In the genomic region with DNA sequence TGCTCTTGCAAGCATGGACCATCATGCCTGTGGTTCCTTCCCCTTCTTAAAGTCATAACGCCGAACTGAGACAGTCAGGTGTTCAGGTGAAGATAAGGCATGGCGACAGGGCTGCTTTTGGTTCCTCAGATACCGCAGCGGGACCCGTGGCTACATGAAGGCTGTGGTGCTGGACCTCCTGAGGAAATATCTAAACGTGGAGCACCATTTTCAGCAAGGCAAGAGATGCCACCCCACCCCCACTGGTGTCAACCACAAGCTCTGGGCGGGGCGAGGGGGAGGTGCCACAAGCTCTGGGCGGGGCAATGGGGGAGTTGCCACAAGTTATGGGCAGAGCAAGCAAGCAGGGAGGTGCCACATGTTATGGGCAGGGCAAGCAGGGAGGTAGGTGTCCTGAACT, we compare ENCODE assay signal across 12 mouse cellular contexts.
DNase-seq lines count a peak whose midpoint lies in the region; ATAC-seq and TF ChIP-seq lines count a peak whose summit lies in the region.
"Had no signal": no experiment of that assay in that cellular context is flagged by ENCODE, and none has a peak within 500 bp of the region (broad histone marks: within the 10 kb centered on the region; RNA-seq: fewer than 3 reads in every experiment).

No protein-coding gene starts in this region.

- peak; percentile 20 for DNase-seq in lung, postnatal 36 days
- no peak for DNase-seq in lung, adult 2 months
- peak; percentile 31 for DNase-seq in spleen, adult 12 weeks (ENCODE audit: low spot score)
- DNase-seq in thymus, postnatal 4 days = peak; percentile 80
- no peak for DNase-seq in frontal cortex, postnatal 10 days (ENCODE audit: low spot score in 2 of 2)
- DNase-seq in heart, adult 9 months (ENCODE audit: low spot score in 2 of 2) = no peak
- no peak for DNase-seq in right cerebral cortex, postnatal 36 days (ENCODE audit: low spot score in 2 of 2)
- DNase-seq: heart, postnatal 4 days; right cerebral cortex, postnatal 14 days had no signal

- WGBS in lung, adult 2 months = 64% methylated on average over 10 of the region's 10 CpGs

- TF ChIP-seq CTCF in lung, adult 2 months (IDR thresholded peaks at IDR 0.05; ENCODE audit: insufficient read depth, low read length) = no peak

- H3K4me3 ChIP-seq in lung, adult 2 months (replicated peaks; ENCODE audit: extremely low read depth, low read depth, low read length) = no peak overlapping the region
- H3K4me3 ChIP-seq: forebrain, embryonic 12.5 days; neural tube, embryonic 12.5 days had no signal

- no peaks in the 10 kb centered on the region for H3K4me1 ChIP-seq in lung, adult 2 months (ENCODE audit: control insufficient read depth, insufficient read depth, low read length)
- H3K4me1 ChIP-seq: forebrain, embryonic 12.5 days; neural tube, embryonic 12.5 days had no signal

- TF ChIP-seq POLR2A in lung, adult 2 months (IDR thresholded peaks at IDR 0.05; ENCODE audit: borderline replicate concordance, extremely low read depth, low read depth, low read length) = no peak

- peak; percentile 32 to 38; a peak in 2 of 4 replicates for ATAC-seq in hematopoietic stem cell, adult 5-6 weeks (replicated peaks in 1 of 2; ENCODE audit: insufficient read depth in 1 of 2, low FRiP score in 2 of 2, low TSS enrichment in 1 of 2, low read depth in 1 of 2, poor library complexity in 2 of 2, severe bottlenecking in 2 of 2)

Comparison
In these comparisons a context has a peak if more than half of its experiments do, and no peak if none do; other contexts are left out.
1. DNase-seq: peak in lung, postnatal 36 days (single experiment), spleen, adult 12 weeks (single experiment) and thymus, postnatal 4 days (single experiment); none in lung, adult 2 months (single experiment), frontal cortex, postnatal 10 days (0 of 2), heart, adult 9 months (0 of 2) and right cerebral cortex, postnatal 36 days (0 of 2).